Mouse (Mus musculus) hematopoietic multipotent progenitor cell, adult 10-12 weeks (in vitro differentiated cells): Measurements from ENCODE around the gene Wdtc1. TPM values are rescaled to one million over a fixed set of nuclear protein-coding genes. Genes with fewer than 3 reads are reported as not detected.

ENCODE experiments used
- polyA plus RNA-seq: library from polyadenylated mRNA; stranded (reverse); fragments of >175 nt; gene quantifications from 2 replicates; pipeline ENCODE4 v1.2.3, GENCODE M21; 2012; ENCODE audit warnings: low replicate concordance

Wdtc1 gene
- polyA plus RNA-seq: 95.6 and 151 TPM in 2 replicates

GRCm38 (mm10) chr4:133353367-133354365, at the start of gene Wdtc1:
TSS of gene Wdtc1 (minus strand) at chr4:133353481.

DNA sequence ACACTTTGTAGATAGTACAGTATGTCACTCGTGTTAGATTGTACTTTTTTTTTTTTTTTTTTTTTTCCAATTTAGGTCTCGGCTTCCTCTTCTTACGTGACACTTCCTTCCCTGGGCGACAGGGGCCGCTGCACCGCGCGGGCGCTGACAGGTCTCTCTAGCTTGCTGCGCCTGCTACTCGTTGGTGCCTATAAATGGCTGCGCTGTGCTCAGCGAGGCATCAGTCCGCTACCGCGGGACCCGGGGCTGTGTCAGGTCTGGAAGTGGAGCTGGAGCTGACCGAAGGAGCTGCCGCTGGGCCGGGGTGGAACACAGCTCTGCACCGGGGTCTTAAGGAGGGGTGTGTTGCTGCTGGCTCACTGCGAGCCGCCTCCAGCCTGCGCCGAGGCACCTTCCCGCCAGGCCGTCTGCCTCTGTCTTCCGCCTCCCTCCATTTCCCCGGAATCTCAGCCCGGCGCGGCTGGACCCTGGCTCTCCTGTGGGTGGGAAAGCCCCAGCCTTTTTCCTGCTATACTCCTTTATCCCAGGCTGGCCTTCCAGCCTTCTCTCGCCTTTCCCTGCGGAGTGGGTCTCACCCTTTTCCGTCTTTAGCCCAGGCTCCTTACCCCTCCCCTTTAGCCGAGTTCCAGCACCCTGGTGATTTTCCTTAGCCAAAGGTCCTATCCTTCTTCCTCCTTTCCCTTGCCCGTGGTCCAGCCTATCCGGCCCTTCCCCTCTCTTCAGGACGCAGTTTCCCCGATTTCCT, 16.4 kb upstream of the Wdtc1 start, which contains the start of gene Slc9a1:
Slc9a1 (plus strand) TSS at position 154 of the 745 bp plus-strand sequence.

DNA sequence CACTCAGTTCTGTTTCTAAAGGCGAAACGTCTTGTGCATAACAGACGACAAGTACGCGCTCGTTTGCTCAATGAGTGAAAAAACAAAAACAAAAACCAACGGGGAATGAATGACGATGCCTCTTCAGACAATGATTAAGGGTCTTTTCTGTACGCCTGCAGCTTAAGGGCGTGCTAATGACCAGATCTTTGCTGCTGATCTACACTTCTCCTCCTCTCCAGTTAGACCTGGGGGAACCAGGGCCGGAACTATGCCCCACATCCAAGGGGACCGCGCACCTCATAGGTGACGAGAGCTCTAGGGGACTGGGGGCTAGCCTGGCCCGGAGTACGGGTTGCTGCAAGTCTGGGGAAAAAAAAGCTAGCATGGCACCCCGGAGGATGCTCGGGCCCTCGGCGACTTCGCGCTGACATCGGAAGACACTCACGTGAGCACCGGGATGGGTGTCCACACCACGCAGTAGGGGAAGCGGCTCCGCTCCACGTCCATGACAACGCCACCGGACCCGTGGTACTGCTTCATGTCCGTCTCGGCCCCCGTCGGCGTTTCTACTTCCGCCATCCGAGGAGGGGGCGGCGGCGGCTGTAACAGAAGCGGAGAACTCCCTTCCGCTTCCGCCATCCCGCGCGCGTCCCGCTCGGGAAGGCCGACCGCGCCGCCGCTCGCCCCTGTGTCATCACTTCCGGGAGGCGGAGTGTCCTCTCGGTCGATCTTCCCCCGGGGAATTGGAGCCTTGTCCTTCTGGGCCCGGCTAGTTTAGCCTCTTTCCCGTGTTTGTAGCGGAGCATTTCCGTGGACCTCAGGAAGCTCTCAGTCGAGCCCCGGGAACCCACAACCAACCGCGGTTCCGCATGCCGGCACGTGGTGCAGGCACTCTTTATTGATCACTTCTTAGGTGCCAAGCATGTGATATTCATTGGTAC, 75.9 kb downstream of the Wdtc1 start, which contains the start of gene Tmem222:
Tmem222 (minus strand) TSS at position 689 of the 923 bp plus-strand sequence.

DNA sequence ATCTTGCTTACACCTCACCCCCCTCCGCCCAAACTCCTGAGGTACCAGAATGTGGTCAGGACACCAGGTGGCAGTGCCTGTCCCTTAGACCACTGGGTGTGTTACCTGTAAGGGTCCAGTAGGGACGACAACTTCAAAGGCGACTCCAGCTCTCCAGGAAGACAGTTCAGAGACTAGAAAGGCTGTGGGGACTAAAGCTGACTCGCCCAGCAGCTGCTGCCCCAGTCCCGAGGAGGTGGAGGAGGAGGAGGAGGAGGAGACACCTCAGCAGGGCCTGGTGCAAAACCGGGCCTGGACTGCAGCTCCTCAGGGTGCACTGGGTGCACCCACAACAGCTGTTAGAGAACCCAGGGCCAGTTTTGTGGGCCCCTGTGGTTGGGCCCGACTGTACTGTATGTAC, 90.4 kb downstream of the Wdtc1 start, which contains the start of gene Sytl1:
Sytl1 (minus strand) TSS at position 232 of the 400 bp plus-strand sequence.

Other genes with a start within 250 kb of the Wdtc1 start
- 145 and 160 TPM in 2 replicates for gene Wasf2, start 223.0 kb downstream of the Wdtc1 start, polyA plus RNA-seq
- 0.31 TPM in 1 of 2 replicates, not detected in the other for gene Cd164l2, start 141.3 kb downstream of the Wdtc1 start, polyA plus RNA-seq
- gene Gpr3, start 140.9 kb downstream of the Wdtc1 start, polyA plus RNA-seq: not detected in 2 replicates
- gene Map3k6, start 112.7 kb downstream of the Wdtc1 start, polyA plus RNA-seq: 2.1 and 2.6 TPM in 2 replicates
- 16.5 and 58.4 TPM in 2 replicates for gene Sytl1, start 90.4 kb downstream of the Wdtc1 start, polyA plus RNA-seq
- gene Tmem222, start 75.7 kb downstream of the Wdtc1 start, polyA plus RNA-seq: 18.4 and 22.8 TPM in 2 replicates
- gene Slc9a1, start 16.2 kb upstream of the Wdtc1 start, polyA plus RNA-seq: 66.9 and 101 TPM in 2 replicates
- gene Tent5b, start 126.7 kb upstream of the Wdtc1 start, polyA plus RNA-seq: not detected in 2 replicates
- gene Trnp1, start 145.1 kb upstream of the Wdtc1 start, polyA plus RNA-seq: 0.47 and 0.98 TPM in 2 replicates
- gene Kdf1, start 165.5 kb upstream of the Wdtc1 start, polyA plus RNA-seq: 1.6 and 3.6 TPM in 2 replicates
- 118 and 188 TPM in 2 replicates for gene Nudc, start 192.5 kb upstream of the Wdtc1 start, polyA plus RNA-seq
- gene Nr0b2, start 199.9 kb upstream of the Wdtc1 start, polyA plus RNA-seq: 0.86 TPM in 1 of 2 replicates, not detected in the other
- 9.5 and 14.4 TPM in 2 replicates for gene Gpatch3, start 221.3 kb upstream of the Wdtc1 start, polyA plus RNA-seq
- gene Gpn2, start 230.9 kb upstream of the Wdtc1 start, polyA plus RNA-seq: 40.9 and 72.5 TPM in 2 replicates
- 39.4 and 51.3 TPM in 2 replicates for gene Sfn, start 248.7 kb upstream of the Wdtc1 start, polyA plus RNA-seq